Mouse (Mus musculus) stomach, postnatal 0 days (tissue): ENCODE measurements around the gene Slc27a5. TPM values are rescaled to one million over a fixed set of nuclear protein-coding genes. Genes with fewer than 3 reads are reported as not detected.
A peak's percentile ranks its signal among the peaks of the same experiment; 100 is the strongest.

ENCODE experiments used
- ATAC-seq: fragments of 200-750 bp; cut with Nextera tagmentation; 2 replicates; pipeline ENCODE4 v1.8.0; 2017; ENCODE audit not compliant: low FRiP score, low TSS enrichment
- DNase-seq: peaks from one replicate; pipeline ENCODE4 v3.0.0-alpha.2; 2016; ENCODE audit warnings: low spot score
- H3K27ac ChIP-seq: fragments of 300-500 bp; sonication (generic); replicated peaks from 2 replicates; pipeline ENCODE4 v1.5.1; 2014; ENCODE audit warnings: mild to moderate bottlenecking, control low read depth
- H3K27me3 ChIP-seq: fragments of 300-500 bp; sonication (generic); 2 replicates; pipeline ENCODE4 v1.6.1; 2014; ENCODE audit warnings: low read length; ENCODE audit not compliant: control insufficient read depth, insufficient read depth
- H3K36me3 ChIP-seq: fragments of 300-500 bp; sonication (generic); 2 replicates; pipeline ENCODE4 v1.6.1; 2014; ENCODE audit warnings: low read length, mixed read lengths; ENCODE audit not compliant: control insufficient read depth, insufficient read depth
- H3K4me1 ChIP-seq: fragments of 300-500 bp; sonication (generic); replicated peaks from 2 replicates; pipeline ENCODE4 v1.6.1; 2014; ENCODE audit warnings: antibody characterized with exemption; ENCODE audit not compliant: control insufficient read depth, insufficient read depth
- H3K4me2 ChIP-seq: fragments of 300-500 bp; sonication (generic); replicated peaks from 2 replicates; pipeline ENCODE4 v1.6.1; 2014; ENCODE audit warnings: low read depth, mild to moderate bottlenecking, control low read depth, moderate library complexity
- H3K4me3 ChIP-seq: fragments of 300-500 bp; sonication (generic); 2 replicates; pipeline ENCODE4 v1.5.1; 2014; ENCODE audit warnings: low read depth, low read length, control low read depth
- H3K9ac ChIP-seq: fragments of 300-500 bp; sonication (generic); 2 replicates; pipeline ENCODE4 v1.6.1; 2014; ENCODE audit warnings: mild to moderate bottlenecking, low read length, control low read depth, mixed read lengths
- H3K9me3 ChIP-seq: fragments of 300-500 bp; sonication (generic); 2 replicates; pipeline ENCODE4 v1.6.1; 2016; ENCODE audit warnings: low read length; ENCODE audit not compliant: control insufficient read depth
- CTCF ChIP-seq: IDR thresholded peaks from 2 replicates; pipeline ENCODE4 v1.5.1; 2016; ENCODE audit warnings: antibody characterized with exemption, low read depth, mild to moderate bottlenecking, moderate library complexity
- EP300 ChIP-seq: optimal IDR thresholded peaks from 2 replicates; pipeline ENCODE3; 2016; ENCODE audit warnings: antibody characterized with exemption
- WGBS: fragments of 180-500 bp; shearing (Covaris S2); extraction: QIAGEN DNeasy Blood & Tissue Kit; methylation state at CpG from one replicate; pipeline ENCODE4 v1.1.7; 2014; 5-methylcytosine and 5-hydroxymethylcytosine counted together
- polyA plus RNA-seq: library from polyadenylated mRNA; unstranded; fragments of >200 nt; fragmentation: Nextera tagmentation; extraction: Ambion mirVana; gene quantifications from 2 replicates; pipeline ENCODE4 v1.2.1, GENCODE M21; 2015

Gene Slc27a5
- polyA plus RNA-seq, result 0.13 and 0.25 TPM in 2 replicates

DNA sequence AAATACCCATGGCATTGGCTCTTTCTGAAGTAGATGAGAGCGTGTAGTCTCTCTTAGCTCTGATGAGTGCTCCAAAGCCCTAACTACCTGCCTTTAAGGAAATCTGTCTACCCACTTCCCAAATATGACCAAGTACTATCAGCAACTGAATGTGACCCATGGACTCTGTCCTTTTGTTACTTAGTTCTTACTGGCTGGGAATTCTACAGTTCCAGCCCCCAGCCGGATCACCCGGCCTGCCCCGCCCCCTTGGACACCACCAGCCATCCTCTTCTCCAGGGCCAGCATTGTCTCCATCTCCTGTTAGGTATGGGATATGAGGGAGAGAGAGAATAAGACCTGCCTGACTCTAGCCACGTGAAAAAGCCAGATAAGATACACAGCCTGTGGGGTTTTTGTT lies at the start of gene Slc27a5:
Gene Slc27a5 (minus strand): TSS at position 140 of the 400 bp plus-strand sequence.
- no peaks in the 10 kb centered on the region for H3K36me3 ChIP-seq
- no peaks in the 10 kb centered on the region for H3K9me3 ChIP-seq
- no peaks in the 10 kb centered on the region for H3K4me1 ChIP-seq
- WGBS, result 76% methylated on average over 5 of the region's 5 CpGs
- ATAC-seq, result no peak
- DNase-seq, result no peak
- H3K4me3 ChIP-seq, result no peak within 1 kb of the TSS
- no peak within 1 kb of the TSS for H3K27ac ChIP-seq
- TF ChIP-seq CTCF, result no peak
- TF ChIP-seq EP300, result no peak
- H3K9ac ChIP-seq, result no peak within 1 kb of the TSS
- no peak within 1 kb of the TSS for H3K4me2 ChIP-seq
- H3K27me3 ChIP-seq, result no peaks in the 10 kb centered on the region

- no peak overlapping the region for H3K4me3 ChIP-seq
- H3K9ac ChIP-seq, result no peak overlapping the region
- 4% methylated on average over 2 of the region's 2 CpGs for WGBS
Observed at GRCm38 (mm10) chr7:13046084-13046483, 48.1 kb upstream of the Slc27a5 start.

DNA sequence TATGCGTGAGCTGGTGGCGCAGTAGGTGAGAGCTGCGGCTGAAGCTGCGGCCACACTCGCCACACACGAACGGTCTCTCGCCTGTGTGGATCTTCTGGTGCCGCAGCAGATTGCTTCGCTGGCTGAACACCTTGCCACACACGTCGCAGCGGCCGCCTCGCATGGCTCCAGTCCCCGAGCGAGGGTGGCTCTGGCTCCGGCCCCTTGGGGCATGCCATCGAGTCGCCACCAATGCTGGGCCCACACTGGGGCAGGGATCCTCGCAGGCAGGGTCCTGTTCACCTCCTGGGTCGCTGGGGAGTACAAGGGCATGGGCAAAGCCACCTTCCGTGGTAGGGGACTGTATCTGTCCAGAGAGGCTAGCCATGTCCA lies 46.2 kb upstream of the Slc27a5 start:
- peak overlapping the region; percentile 77 for H3K4me2 ChIP-seq
- H3K27ac ChIP-seq, result no peak overlapping the region
- no peaks in the 10 kb centered on the region for H3K36me3 ChIP-seq
- no peak for TF ChIP-seq CTCF
- no peak for TF ChIP-seq EP300
- H3K9me3 ChIP-seq, result no peaks in the 10 kb centered on the region
- peaks cover 3% of the 10 kb centered on the region; the same call in 1 of the 2 replicates for H3K27me3 ChIP-seq
- peak overlapping the region; percentile 54 for H3K9ac ChIP-seq
- peak overlapping the region; percentile 42 for H3K4me3 ChIP-seq
- WGBS, result 6% methylated on average over 23 of the region's 23 CpGs
- ATAC-seq (no peak), DNase-seq (peak; percentile 18)
- peaks cover 3% of the 10 kb centered on the region; the same call in 1 of the 2 replicates for H3K4me1 ChIP-seq

More at GRCm38 (mm10) chr7:13046084-13046483, 48.1 kb upstream of the Slc27a5 start:
- peak; percentile 75 for DNase-seq
- Histone ChIP-seq H3K36me3 (no peaks in the 10 kb centered on the region), H3K4me2 (no peak overlapping the region), H3K27me3 (peaks cover 3% of the 10 kb centered on the region; the same call in 1 of the 2 replicates), H3K27ac (no peak overlapping the region), H3K4me1 (peaks cover 3% of the 10 kb centered on the region; the same call in 1 of the 2 replicates), H3K9me3 (no peaks in the 10 kb centered on the region)
- peak; percentile 94 for TF ChIP-seq CTCF
- no peak for TF ChIP-seq EP300
- peak; percentile 72 for ATAC-seq

GRCm38 (mm10) chr7:13043445-13044253 lies 45.7 kb upstream of the Slc27a5 start:
- H3K27me3 ChIP-seq, result peaks cover 3% of the 10 kb centered on the region; the same call in 1 of the 2 replicates
- ATAC-seq (peak; percentile 41), DNase-seq (peak; percentile 42)
- H3K4me1 ChIP-seq, result peaks cover 3% of the 10 kb centered on the region; the same call in 1 of the 2 replicates
- 0 out of 2 replicates have a peak, but pooled peaks have one; percentile 14 for TF ChIP-seq CTCF
- no peak for TF ChIP-seq EP300
- H3K9me3 ChIP-seq, result no peaks in the 10 kb centered on the region
- peak overlapping the region; percentile 77 for H3K4me2 ChIP-seq
- H3K36me3 ChIP-seq, result no peaks in the 10 kb centered on the region
- H3K27ac ChIP-seq, result no peak overlapping the region
- 5% methylated on average over 88 of the region's 88 CpGs for WGBS
- H3K9ac ChIP-seq, result peak overlapping the region; percentile 54
- peak overlapping the region; percentile 42 for H3K4me3 ChIP-seq

DNA sequence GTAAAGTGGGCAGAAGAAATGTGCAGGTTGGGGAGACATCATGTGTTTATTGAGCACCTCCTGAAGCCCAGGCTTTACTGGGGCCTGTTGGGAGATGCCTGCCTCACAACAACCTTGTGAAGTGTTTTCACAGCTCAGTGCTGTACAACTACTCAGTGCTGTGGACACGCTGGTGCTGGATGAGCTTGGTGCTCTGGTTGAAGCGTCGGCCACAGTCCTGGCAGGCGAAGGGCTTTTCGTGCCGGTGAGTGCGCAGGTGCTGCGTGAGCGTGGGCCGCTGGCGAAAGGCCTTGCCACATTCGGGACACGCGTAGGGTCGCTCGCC lies 45.1 kb upstream of the Slc27a5 start:
- 0 out of 2 replicates have a peak overlapping the region, but pooled peaks have one; percentile 8 for H3K4me3 ChIP-seq
- WGBS, result 49% methylated on average over 16 of the region's 16 CpGs
- ATAC-seq, result no peak
- H3K36me3 ChIP-seq, result no peaks in the 10 kb centered on the region
- peaks cover 3% of the 10 kb centered on the region; the same call in 1 of the 2 replicates for H3K4me1 ChIP-seq
- H3K9ac ChIP-seq, result 0 out of 2 replicates have a peak overlapping the region, but pooled peaks have one; percentile 54
- H3K9me3 ChIP-seq, result no peaks in the 10 kb centered on the region
- DNase-seq, result no peak
- H3K27ac ChIP-seq, result no peak overlapping the region
- peak overlapping the region; percentile 77; the same call in 1 of the 2 replicates for H3K4me2 ChIP-seq
- peaks cover 3% of the 10 kb centered on the region; the same call in 1 of the 2 replicates for H3K27me3 ChIP-seq
- no peak for TF ChIP-seq EP300
- TF ChIP-seq CTCF, result no peak

DNA sequence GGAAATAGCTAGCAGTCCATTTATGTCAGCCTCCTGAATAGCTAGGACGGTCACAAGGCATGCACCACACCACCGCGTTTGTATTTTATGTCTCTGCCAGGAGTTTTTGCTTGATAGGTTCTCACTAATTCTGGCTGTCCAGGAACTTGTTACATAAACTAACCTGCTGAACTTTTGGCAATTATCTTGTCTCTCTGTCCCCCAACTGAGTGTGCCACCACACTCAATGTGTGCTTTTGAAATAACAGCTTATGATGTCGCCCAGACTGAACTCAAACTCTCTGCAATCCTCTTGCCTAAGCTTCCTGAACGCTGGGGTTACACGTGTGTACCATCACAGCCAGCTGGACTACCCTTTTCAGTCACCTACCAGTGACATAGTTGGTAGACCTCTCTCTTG lies 44.5 kb upstream of the Slc27a5 start:
- ATAC-seq, result no peak
- H3K4me3 ChIP-seq, result no peak overlapping the region

More for the DNA sequence above, 44.5 kb upstream of the Slc27a5 start:
- Histone ChIP-seq H3K4me2 (no peak overlapping the region), H3K36me3 (no peaks in the 10 kb centered on the region), H3K27ac (no peak overlapping the region), H3K9me3 (no peaks in the 10 kb centered on the region), H3K27me3 (peaks cover 3% of the 10 kb centered on the region; the same call in 1 of the 2 replicates), H3K9ac (no peak overlapping the region), H3K4me1 (peaks cover 3% of the 10 kb centered on the region; the same call in 1 of the 2 replicates)
- no peak for DNase-seq
- 68% methylated on average over 6 of the region's 6 CpGs for WGBS
- TF ChIP-seq CTCF (no peak), EP300 (no peak)
